Mouse (Mus musculus) forebrain, embryonic 16.5 days (tissue): ENCODE data around the gene Eif4ebp2. TPM values are rescaled to one million over a fixed set of nuclear protein-coding genes. Genes with fewer than 3 reads are reported as not detected.
A peak's percentile ranks its signal among the peaks of the same experiment; 100 is the strongest.

Source experiments
- ATAC-seq: fragments of 200-750 bp; cut with Nextera tagmentation; 2 replicates; pipeline ENCODE4 v1.8.0; 2017; ENCODE audit warnings: mild to moderate bottlenecking, moderate library complexity
- H3K27ac ChIP-seq: fragments of 300-500 bp; sonication (generic); 2 replicates; pipeline ENCODE4 v1.5.1; 2014; ENCODE audit warnings: low read length, control low read depth
- H3K27me3 ChIP-seq: fragments of 300-500 bp; sonication (generic); replicated peaks from 2 replicates; pipeline ENCODE4 v1.6.1; 2014; ENCODE audit warnings: low read length; ENCODE audit not compliant: control insufficient read depth, insufficient read depth
- H3K36me3 ChIP-seq: fragments of 300-500 bp; sonication (generic); 2 replicates; pipeline ENCODE4 v1.6.1; 2014; ENCODE audit not compliant: control insufficient read depth, insufficient read depth
- H3K4me1 ChIP-seq: fragments of 300-500 bp; sonication (generic); replicated peaks from 2 replicates; pipeline ENCODE4 v1.6.1; 2014; ENCODE audit warnings: low read length; ENCODE audit not compliant: control insufficient read depth, insufficient read depth
- H3K4me2 ChIP-seq: fragments of 300-500 bp; sonication (generic); 2 replicates; pipeline ENCODE4 v1.6.1; 2014; ENCODE audit warnings: mild to moderate bottlenecking, low read length, control low read depth
- H3K4me3 ChIP-seq: fragments of 300-500 bp; sonication (generic); replicated peaks from 2 replicates; pipeline ENCODE4 v1.5.1; 2014; ENCODE audit warnings: mild to moderate bottlenecking, low read length, control low read depth
- H3K9ac ChIP-seq: fragments of 300-500 bp; sonication (generic); replicated peaks from 2 replicates; pipeline ENCODE4 v1.6.1; 2014; ENCODE audit warnings: low read depth, low read length, control low read depth
- H3K9me3 ChIP-seq: fragments of 300-500 bp; sonication (generic); 2 replicates; pipeline ENCODE4 v1.6.1; 2016; ENCODE audit warnings: low read length; ENCODE audit not compliant: control insufficient read depth
- WGBS: fragments of 180-500 bp; shearing (Covaris S2); extraction: QIAGEN DNeasy Blood & Tissue Kit; methylation state at CpG from one replicate; pipeline ENCODE4 v1.1.7; 2014; 5-methylcytosine and 5-hydroxymethylcytosine counted together
- polyA plus RNA-seq: library from polyadenylated mRNA; unstranded; fragments of >200 nt; fragmentation: Nextera tagmentation; extraction: Ambion mirVana; gene quantifications from 2 replicates; pipeline ENCODE4 v1.2.1, GENCODE M21; 2015

The Eif4ebp2 gene
- polyA plus RNA-seq, 1 experiment from 2014 or later = 78.2 TPM

GRCm38 (mm10) chr10:61400407-61400806 is 52.1 kb downstream of the Eif4ebp2 start:
- Histone ChIP-seq H3K27ac (no peak overlapping the region), H3K9ac (no peak overlapping the region), H3K4me3 (no peak overlapping the region), H3K4me1 (no peaks in the 10 kb centered on the region), H3K36me3 (no peaks in the 10 kb centered on the region), H3K4me2 (no peak overlapping the region), H3K9me3 (no peaks in the 10 kb centered on the region), H3K27me3 (no peaks in the 10 kb centered on the region)
- ATAC-seq = no peak
- WGBS = 90% methylated on average over 5 of the region's 5 CpGs

DNA sequence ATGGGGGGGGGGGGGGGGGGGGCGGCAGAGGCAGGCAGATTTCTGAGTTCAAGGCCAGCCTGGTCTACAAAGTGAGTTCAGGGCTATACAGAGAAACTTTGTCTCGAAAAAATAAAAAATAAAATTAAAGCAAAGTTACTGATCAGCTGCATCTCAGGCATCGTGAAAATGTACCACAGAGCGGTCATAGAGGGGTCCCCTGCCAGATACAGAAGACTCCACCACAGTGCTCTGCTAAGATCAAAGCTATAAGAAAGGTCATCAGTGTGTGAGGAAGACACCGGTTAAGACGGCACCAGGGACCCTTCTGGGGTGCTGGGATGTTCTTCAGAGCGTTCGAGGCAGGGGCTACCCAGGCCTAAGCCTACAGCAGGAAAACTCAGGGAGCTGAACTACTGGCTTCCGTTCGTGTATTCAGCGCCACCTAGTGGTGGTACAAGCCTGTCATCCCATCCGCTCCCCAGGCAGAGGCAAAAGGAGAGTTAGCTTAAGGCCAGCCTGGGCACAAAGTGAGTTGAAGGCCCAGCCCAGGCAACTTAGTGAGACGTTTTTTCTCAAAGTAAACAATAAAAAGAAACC is 53.2 kb downstream of the Eif4ebp2 start:
- Histone ChIP-seq H3K9ac (no peak overlapping the region), H3K4me1 (no peaks in the 10 kb centered on the region), H3K9me3 (no peaks in the 10 kb centered on the region), H3K27ac (no peak overlapping the region), H3K4me3 (no peak overlapping the region), H3K36me3 (no peaks in the 10 kb centered on the region), H3K4me2 (no peak overlapping the region), H3K27me3 (no peaks in the 10 kb centered on the region)
- ATAC-seq = peak; percentile 81
- 24% methylated on average over 13 of the region's 13 CpGs for WGBS

GRCm38 (mm10) chr10:61398125-61398524 is 54.3 kb downstream of the Eif4ebp2 start:
- H3K9me3 ChIP-seq = no peaks in the 10 kb centered on the region
- H3K36me3 ChIP-seq = no peaks in the 10 kb centered on the region
- H3K4me1 ChIP-seq = no peaks in the 10 kb centered on the region
- H3K4me3 ChIP-seq = no peak overlapping the region
- H3K9ac ChIP-seq = no peak overlapping the region; the same call in 1 of the 2 replicates
- WGBS = 67% methylated on average over 3 of the region's 3 CpGs
- H3K27ac ChIP-seq = no peak overlapping the region
- ATAC-seq = no peak
- H3K27me3 ChIP-seq = no peaks in the 10 kb centered on the region
- no peak overlapping the region for H3K4me2 ChIP-seq

DNA sequence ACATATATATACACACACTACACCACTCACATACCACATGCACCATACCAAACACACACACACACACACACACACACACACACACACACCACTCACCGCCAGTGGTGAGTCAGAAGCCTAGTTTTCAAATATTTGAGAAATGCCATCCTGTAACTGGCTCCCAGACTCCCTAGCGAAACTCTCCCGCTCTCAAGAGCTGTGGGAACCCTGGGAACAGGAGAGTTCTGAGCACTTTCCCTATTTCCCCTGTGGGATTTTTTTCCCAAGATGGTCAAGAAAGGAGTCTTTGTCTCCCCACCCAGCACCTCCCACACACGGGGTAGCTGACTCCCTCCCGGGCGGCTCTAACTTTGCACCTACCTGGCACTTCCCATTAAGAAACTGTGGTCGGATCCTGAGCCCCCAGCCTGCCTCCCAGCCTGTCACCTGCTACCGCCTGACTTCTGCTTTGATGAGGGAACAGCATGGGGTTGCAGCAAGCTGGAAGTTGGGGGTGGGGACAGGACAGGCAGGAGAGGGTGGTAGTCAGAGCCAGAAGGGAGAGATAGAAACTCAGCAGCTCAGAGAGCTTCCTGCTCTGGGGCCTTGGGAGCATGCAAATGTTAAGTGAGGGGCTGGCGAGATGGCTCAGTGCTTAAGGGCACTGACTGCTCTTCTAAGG is 57.9 kb downstream of the Eif4ebp2 start:
- H3K4me3 ChIP-seq = no peak overlapping the region
- no peaks in the 10 kb centered on the region for H3K4me1 ChIP-seq
- no peak overlapping the region for H3K9ac ChIP-seq
- H3K27ac ChIP-seq = no peak overlapping the region
- H3K4me2 ChIP-seq = no peak overlapping the region
- ATAC-seq = no peak
- H3K9me3 ChIP-seq = no peaks in the 10 kb centered on the region
- H3K27me3 ChIP-seq = no peaks in the 10 kb centered on the region
- WGBS = 17% methylated on average over 9 of the region's 9 CpGs
- no peaks in the 10 kb centered on the region for H3K36me3 ChIP-seq

- no peak overlapping the region for H3K27ac ChIP-seq
- no peaks in the 10 kb centered on the region for H3K9me3 ChIP-seq
- no peak overlapping the region for H3K9ac ChIP-seq
- WGBS = 66% methylated on average over 4 of the region's 4 CpGs
- no peaks in the 10 kb centered on the region for H3K4me1 ChIP-seq
- H3K36me3 ChIP-seq = no peaks in the 10 kb centered on the region
- ATAC-seq = no peak
- no peaks in the 10 kb centered on the region for H3K27me3 ChIP-seq
- H3K4me2 ChIP-seq = no peak overlapping the region
- no peak overlapping the region for H3K4me3 ChIP-seq
These were observed 59.9 kb downstream of the Eif4ebp2 start for GRCm38 (mm10) chr10:61392584-61392983.

- 73% methylated on average over 2 of the region's 2 CpGs for WGBS
- no peaks in the 10 kb centered on the region for H3K4me1 ChIP-seq
- H3K27ac ChIP-seq = no peak overlapping the region
- H3K9ac ChIP-seq = no peak overlapping the region
- no peak overlapping the region for H3K4me3 ChIP-seq
- H3K4me2 ChIP-seq = no peak overlapping the region
- ATAC-seq = no peak
- H3K36me3 ChIP-seq = no peaks in the 10 kb centered on the region
- no peaks in the 10 kb centered on the region for H3K9me3 ChIP-seq
- no peaks in the 10 kb centered on the region for H3K27me3 ChIP-seq
These were observed 62.3 kb downstream of the Eif4ebp2 start for GRCm38 (mm10) chr10:61390148-61390547.

GRCm38 (mm10) chr10:61389020-61389419 is 63.4 kb downstream of the Eif4ebp2 start:
- no peak overlapping the region for H3K27ac ChIP-seq
- no peaks in the 10 kb centered on the region for H3K36me3 ChIP-seq
- H3K9ac ChIP-seq = no peak overlapping the region
- no peak overlapping the region for H3K4me3 ChIP-seq
- H3K27me3 ChIP-seq = no peaks in the 10 kb centered on the region
- no peak for ATAC-seq
- WGBS = 36% methylated on average over 5 of the region's 5 CpGs
- peaks cover 2% of the 10 kb centered on the region for H3K4me1 ChIP-seq
- H3K4me2 ChIP-seq = no peak overlapping the region
- H3K9me3 ChIP-seq = no peaks in the 10 kb centered on the region

DNA sequence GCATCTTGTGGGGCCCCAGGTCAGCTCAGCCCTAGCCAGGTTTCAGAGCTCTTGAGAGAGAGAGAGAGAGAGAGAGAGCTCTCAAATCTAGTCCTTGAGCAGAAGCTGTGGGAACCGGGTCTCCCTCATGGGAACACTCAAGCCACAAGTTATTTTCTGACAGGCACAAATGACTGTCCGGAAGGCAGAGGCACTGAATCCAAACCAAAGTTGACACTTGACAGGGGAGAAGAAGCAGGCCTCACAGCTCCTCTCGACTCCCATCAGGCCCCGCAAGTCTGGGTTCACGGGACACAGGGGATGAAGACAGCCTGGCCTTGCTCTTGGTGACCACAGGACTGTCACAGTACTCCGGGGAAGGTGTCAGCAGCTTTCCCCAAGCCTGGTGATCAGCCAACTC is 66.2 kb downstream of the Eif4ebp2 start:
- Histone ChIP-seq H3K9me3 (no peaks in the 10 kb centered on the region), H3K4me1 (peaks cover 20% of the 10 kb centered on the region), H3K4me3 (no peak overlapping the region), H3K9ac (no peak overlapping the region), H3K4me2 (no peak overlapping the region), H3K27ac (no peak overlapping the region), H3K36me3 (no peaks in the 10 kb centered on the region), H3K27me3 (no peaks in the 10 kb centered on the region)
- WGBS = 74% methylated on average over 6 of the region's 6 CpGs
- no peak for ATAC-seq

DNA sequence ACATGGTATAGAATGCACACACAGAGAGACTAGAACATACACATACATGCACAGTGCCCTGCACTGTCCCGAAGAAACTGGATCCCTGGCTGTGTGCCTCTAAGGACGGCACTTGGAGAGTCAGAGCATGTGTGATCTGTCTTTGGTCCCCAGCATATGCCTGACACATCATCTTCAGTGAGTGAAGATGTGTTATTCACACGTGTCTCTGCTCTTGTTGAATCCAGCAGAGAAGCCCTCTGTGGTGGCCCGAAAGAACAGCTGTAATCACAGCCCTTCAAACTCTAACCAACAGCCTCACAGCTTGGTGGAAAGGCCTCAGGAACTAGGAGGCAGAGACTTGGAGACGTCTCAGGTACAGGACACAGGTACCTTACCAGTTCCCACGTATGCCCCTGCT is 67.3 kb downstream of the Eif4ebp2 start:
- no peaks in the 10 kb centered on the region for H3K36me3 ChIP-seq
- ATAC-seq = no peak
- no peaks in the 10 kb centered on the region for H3K27me3 ChIP-seq
- H3K4me3 ChIP-seq = no peak overlapping the region
- WGBS = 83% methylated on average over 6 of the region's 6 CpGs
- H3K9me3 ChIP-seq = no peaks in the 10 kb centered on the region
- H3K4me2 ChIP-seq = no peak overlapping the region
- no peak overlapping the region for H3K9ac ChIP-seq
- H3K4me1 ChIP-seq = peaks cover 24% of the 10 kb centered on the region
- H3K27ac ChIP-seq = no peak overlapping the region

GRCm38 (mm10) chr10:61383715-61384047 is 68.8 kb downstream of the Eif4ebp2 start:
- H3K27me3 ChIP-seq = no peaks in the 10 kb centered on the region
- H3K4me3 ChIP-seq = peak overlapping the region; percentile 78
- peaks cover 26% of the 10 kb centered on the region for H3K4me1 ChIP-seq
- peak; percentile 39 for ATAC-seq
- H3K9ac ChIP-seq = peak overlapping the region; percentile 82
- H3K36me3 ChIP-seq = no peaks in the 10 kb centered on the region
- no peaks in the 10 kb centered on the region for H3K9me3 ChIP-seq
- no peak overlapping the region for H3K27ac ChIP-seq
- 4% methylated on average over 11 of the region's 11 CpGs for WGBS
- peak overlapping the region; percentile 98 for H3K4me2 ChIP-seq
